Mouse (Mus musculus) liver, postnatal 0 days (tissue): ENCODE measurements around the gene Galnt18.

ENCODE experiments used
- CTCF ChIP-seq: sonication (generic); IDR thresholded peaks from 2 replicates; pipeline ENCODE4 v1.5.1; 2016; ENCODE audit warnings: antibody characterized with exemption, low read depth
- EP300 ChIP-seq: IDR thresholded peaks from 2 replicates; pipeline ENCODE4 v1.6.1; 2016; ENCODE audit warnings: antibody characterized with exemption, low read depth, mild to moderate bottlenecking

- no peak for TF ChIP-seq CTCF
- no peak for TF ChIP-seq EP300
These were observed 148.5 kb downstream of the Galnt18 start for GRCm38 (mm10) chr7:111631265-111631664.
